Comparison of ENCODE assay signal across 13 mouse cellular contexts in genomic region chr1:34142951-34143580, GRCm38 (mm10).
DNase-seq lines count a peak whose midpoint lies in the region; ATAC-seq and TF ChIP-seq lines count a peak whose summit lies in the region.
"Had no signal": no experiment of that assay in that cellular context is flagged by ENCODE, and none has a peak within 500 bp of the region (broad histone marks: within the 10 kb centered on the region; RNA-seq: fewer than 3 reads in every experiment).

No protein-coding gene starts in this region.

- H3K4me1 ChIP-seq in kidney, postnatal 0 days (replicated peaks; ENCODE audit: insufficient read depth, low read length): peaks cover 5% of the 10 kb centered on the region

- ATAC-seq in kidney, postnatal 0 days (replicated peaks; ENCODE audit: low FRiP score, low read depth): peak; percentile 35; the same call in 1 of the 2 replicates
- ATAC-seq: intestine, embryonic 16.5 days; midbrain, embryonic 13.5 days had no signal

- WGBS in kidney, postnatal 0 days: 29% methylated on average over 9 of the region's 9 CpGs

- intact Hi-C loops in heart, postnatal 10 days (cut with DNase I): loop anchor here (2.0 kb wide), 1 partner anchor 14 kb away; no protein-coding TSS in a partner anchor
- intact Hi-C loops in gastrocnemius, postnatal 14 days (cut with DNase I; ENCODE audit: low total_unique reads): no loop called here

- H3K27ac ChIP-seq in kidney, postnatal 0 days: peak overlapping the region; percentile 19; the same call in 1 of the 2 replicates
- H3K27ac ChIP-seq: midbrain, embryonic 13.5 days had no signal

- H3K36me3 ChIP-seq in kidney, postnatal 0 days (ENCODE audit: insufficient read depth, low read length): no peaks in the 10 kb centered on the region

- no peak overlapping the region for H3K9ac ChIP-seq in kidney, postnatal 0 days (ENCODE audit: low read depth, low read length)
- H3K9ac ChIP-seq: lung, embryonic 14.5 days; midbrain, embryonic 13.5 days had no signal

- H3K4me2 ChIP-seq in kidney, postnatal 0 days (ENCODE audit: low read length): no peak overlapping the region
- H3K4me2 ChIP-seq: lung, embryonic 14.5 days; midbrain, embryonic 13.5 days had no signal

- peak; percentile 89 for DNase-seq in heart, adult 11 months
- no peak for DNase-seq in heart, postnatal 10 days
- no peak for DNase-seq in kidney, postnatal 0 days (ENCODE audit: low spot score)
- DNase-seq in kidney, postnatal 36 days: no peak
- DNase-seq in urinary bladder, postnatal 14 days (ENCODE audit: low spot score): peak; percentile 43
- DNase-seq in urinary bladder, postnatal 4 days (ENCODE audit: low spot score in 2 of 2): no peak
- DNase-seq in gastrocnemius, postnatal 4 days (ENCODE audit: low spot score in 2 of 2): no peak
- no peak for DNase-seq in gastrocnemius, postnatal 14 days
- DNase-seq: cerebellum, postnatal 10 days; lung, embryonic 14.5 days; thymus, postnatal 14 days had no signal

- H3K27me3 ChIP-seq in kidney, postnatal 0 days (ENCODE audit: insufficient read depth, low read length): no peaks in the 10 kb centered on the region
- H3K27me3 ChIP-seq: midbrain, embryonic 13.5 days had no signal

- no peak for TF ChIP-seq CTCF in kidney, postnatal 0 days (IDR thresholded peaks at IDR 0.05; ENCODE audit: low read depth)

- no peak overlapping the region for H3K4me3 ChIP-seq in kidney, postnatal 0 days (replicated peaks; ENCODE audit: low read depth, low read length)
- H3K4me3 ChIP-seq: midbrain, embryonic 13.5 days had no signal

- H3K9me3 ChIP-seq in kidney, postnatal 0 days (replicated peaks; ENCODE audit: low read length): no peaks in the 10 kb centered on the region
- H3K9me3 ChIP-seq: midbrain, embryonic 13.5 days had no signal

Comparison
In these comparisons a context has a peak if more than half of its experiments do, and no peak if none do; other contexts are left out.
1. DNase-seq: peak in heart, adult 11 months (single experiment) and urinary bladder, postnatal 14 days (single experiment); none in heart, postnatal 10 days (0 of 2), kidney, postnatal 0 days (single experiment), kidney, postnatal 36 days (0 of 2), urinary bladder, postnatal 4 days (0 of 2), gastrocnemius, postnatal 4 days (0 of 2) and gastrocnemius, postnatal 14 days (single experiment).